Mouse (Mus musculus): Measurements from ENCODE around the gene Pax7.
A peak's percentile ranks its signal among the peaks of the same experiment; 100 is the strongest.

The Pax7 gene

DNA sequence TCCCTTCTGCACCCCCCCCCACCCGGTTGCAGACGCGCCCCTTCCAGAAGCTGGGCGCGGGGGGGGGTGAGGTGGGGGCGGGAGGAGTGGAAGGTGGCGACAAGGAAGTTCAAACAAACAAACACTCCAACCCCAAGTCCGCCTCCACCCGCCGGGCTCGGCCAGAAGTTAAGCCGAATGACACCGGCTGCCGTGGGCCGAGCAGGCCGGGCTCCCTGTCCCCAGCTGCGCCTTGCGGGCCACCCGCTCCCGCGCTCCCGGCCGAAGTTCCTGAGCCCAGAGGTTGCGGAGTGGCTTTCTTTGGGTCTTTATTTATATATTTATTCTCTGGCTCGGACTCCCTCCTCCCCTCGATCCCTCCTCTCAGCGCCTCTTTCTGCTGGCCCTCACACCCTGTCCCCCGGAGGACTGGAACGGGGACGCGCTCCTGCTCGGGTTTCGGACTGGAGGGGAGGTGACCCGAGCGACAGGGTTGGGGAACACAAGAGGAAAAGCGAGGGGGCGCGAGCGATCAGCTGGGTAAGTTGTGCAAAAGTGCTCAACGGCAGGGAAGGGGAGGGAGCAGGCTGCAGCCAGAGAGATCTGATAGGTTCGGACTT, at the start of gene Pax7:
Gene Pax7, minus strand, starts transcription at position 493 of the 599 bp plus-strand sequence.
- no peak for DNase-seq (ENCODE audit: low read depth, low spot score)

DNA sequence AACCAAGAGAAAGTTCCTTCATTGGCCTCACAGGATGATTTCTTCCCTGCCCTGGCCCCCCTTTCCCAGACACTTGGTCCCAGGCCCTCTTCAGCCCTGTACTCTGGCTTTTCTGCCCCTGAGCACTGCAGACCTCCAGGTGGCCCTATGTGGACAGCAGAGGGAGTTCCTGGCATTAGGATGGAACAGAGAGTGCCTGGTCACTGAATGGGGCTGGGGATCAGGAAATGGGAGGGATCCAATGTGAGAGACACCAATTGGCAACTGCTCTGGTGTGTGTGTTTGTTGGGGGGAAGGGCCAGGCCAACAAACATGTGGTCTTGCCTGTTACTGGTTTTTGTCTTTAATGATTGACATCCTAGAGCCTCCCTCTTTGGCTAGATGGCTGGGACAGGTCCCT, 48.5 kb upstream of the Pax7 start:
- DNase-seq (ENCODE audit: low read depth, low spot score), result no peak

DNA sequence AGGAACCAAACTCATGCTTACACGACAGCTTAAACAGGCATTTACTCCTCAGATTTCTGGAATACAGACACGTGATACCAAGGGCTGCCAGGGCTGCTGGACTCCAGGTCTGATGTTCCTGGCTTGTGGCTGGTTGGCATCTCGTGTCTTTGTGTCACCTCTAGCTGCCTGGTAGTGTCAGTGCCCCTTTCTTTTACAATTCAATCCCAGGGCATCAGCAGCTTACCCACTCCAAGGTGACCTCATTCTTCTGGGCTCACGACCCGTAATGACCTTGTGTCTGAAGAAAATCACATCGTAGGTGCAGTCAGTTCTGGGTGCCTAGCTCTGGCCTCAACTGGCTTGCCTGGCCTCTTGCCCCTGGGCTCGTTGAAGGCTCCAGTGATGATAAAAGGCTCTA, 46.0 kb upstream of the Pax7 start:
- DNase-seq (ENCODE audit: low read depth, low spot score), result no peak

DNA sequence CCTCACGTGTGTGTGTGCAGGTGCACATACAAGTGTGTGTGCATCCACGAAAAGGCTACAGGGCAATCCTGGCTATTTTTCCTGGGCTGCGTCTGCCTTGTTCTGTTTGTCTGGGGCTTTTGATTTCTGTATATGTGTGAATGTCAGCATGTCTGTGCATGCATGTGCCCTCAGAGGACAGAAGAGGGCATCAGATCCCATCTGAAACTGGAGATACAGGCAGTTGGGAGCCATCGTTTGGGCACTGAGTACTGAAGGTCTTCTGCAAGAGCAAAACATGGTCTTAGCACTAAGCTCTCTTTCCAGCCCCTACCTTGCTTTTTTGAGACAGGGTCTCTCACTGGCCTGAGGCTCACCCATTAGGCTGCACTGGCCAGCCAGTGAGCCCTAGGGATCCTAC, 45.1 kb upstream of the Pax7 start:
- DNase-seq (ENCODE audit: low read depth, low spot score), result no peak

DNA sequence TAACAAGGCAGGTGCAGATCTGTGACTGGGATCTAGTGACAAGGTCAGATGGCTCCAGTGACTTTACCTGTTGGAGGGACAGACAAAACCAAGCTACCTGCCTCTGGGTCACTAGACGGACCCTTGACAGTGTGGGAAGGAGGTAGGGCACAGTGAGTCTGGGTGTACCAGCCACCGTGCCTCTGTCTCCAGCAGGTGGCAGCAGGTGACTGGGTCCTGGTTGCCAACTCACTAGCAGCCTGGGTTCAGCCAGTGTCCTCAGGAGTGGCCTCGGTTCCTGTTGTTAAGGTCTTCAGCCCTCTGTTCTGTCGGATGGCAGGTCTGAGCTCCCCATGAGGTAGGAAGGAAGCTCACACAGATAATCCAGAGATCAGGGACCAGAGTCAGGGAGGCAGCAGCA, 43.9 kb upstream of the Pax7 start:
- peak; percentile 8 for DNase-seq (ENCODE audit: low read depth, low spot score)

DNA sequence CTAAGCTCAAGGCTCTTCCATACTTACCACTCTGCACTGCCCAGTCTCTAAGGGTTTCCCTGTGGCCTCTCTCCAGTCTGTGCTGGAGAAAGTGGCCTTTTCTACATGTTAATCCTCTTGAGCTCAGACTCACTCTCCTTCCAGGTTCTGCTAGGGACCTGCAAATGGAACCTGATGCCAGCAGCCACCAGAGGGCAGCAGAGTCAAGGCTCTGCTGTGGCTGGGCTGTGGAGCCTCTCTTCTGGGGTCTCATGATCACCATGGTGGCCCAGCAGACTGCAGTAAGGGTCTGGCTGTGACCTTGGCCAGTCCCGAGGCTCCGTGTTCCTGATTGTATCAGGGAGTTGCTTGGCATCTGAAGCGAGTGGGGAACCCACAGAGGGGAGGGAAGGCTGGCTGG, 39.3 kb upstream of the Pax7 start:
- peak; percentile 7 for DNase-seq (ENCODE audit: low read depth, low spot score)

DNA sequence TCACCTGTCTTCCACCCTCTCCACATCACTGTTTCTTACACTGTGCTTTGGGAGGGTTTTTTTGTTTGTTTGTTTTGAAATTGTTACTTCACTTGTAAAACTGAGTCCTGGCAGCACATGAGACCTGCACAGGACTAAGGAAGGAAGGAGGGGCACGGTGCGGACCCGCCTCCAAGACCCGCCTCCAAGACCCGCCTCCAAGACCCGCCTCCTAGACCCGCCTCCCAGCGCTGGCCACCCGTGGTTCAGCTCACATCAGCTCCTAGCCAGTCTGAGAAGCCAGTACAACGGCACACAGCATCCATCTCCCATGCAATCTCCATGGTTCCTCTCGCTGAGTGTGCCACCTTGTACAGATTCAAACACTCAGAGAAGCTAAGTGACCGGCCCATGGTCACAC, 38.4 kb upstream of the Pax7 start:
- DNase-seq (ENCODE audit: low read depth, low spot score), result no peak

DNA sequence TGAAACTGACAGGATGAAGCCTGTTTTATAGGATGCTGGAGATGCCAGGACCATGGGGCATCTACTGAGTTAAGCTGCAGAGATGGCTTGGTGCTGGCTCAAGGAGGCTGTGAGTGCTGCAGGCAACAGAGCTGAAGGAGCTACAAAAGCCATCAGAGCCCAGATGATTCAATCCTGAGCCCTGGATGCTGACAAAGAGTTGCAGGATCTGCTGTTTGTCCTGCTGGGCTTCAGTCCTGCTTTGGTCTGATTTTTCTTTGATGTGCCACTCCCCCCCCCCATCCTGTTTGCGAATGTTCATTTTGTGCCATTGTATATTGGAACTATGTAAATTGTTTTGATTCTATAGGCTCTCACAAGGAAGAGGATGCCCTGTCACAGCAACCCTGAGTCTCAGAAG, 29.9 kb upstream of the Pax7 start:
- DNase-seq (ENCODE audit: low read depth, low spot score), result no peak

DNA sequence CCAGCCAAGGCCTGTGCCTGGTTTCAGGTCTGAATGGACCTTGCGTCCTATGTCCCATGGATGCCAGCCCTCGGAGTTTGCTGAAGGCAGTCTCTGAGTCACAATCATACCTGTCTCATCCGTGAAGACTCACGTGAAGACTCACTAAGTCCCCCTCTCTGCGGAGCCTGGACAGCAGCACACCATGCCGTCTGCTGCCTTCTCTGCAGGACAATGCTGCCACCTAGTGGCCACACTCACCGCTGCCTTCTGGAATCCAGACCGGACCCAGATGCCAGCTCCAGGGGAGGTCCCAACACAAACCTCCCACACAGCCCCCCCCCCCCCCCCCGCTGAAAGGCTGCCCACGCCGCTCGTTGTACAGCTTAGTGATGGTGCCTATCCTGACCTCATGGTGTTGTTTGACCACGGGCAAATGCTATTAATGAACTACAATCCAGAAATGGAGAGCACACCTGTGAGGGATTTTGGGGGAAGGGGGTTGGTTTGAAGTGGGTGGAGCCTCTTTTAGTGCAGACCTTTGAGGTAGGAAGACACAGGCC, 25.4 kb upstream of the Pax7 start:
- DNase-seq (ENCODE audit: low read depth, low spot score), result peak; percentile 70

DNA sequence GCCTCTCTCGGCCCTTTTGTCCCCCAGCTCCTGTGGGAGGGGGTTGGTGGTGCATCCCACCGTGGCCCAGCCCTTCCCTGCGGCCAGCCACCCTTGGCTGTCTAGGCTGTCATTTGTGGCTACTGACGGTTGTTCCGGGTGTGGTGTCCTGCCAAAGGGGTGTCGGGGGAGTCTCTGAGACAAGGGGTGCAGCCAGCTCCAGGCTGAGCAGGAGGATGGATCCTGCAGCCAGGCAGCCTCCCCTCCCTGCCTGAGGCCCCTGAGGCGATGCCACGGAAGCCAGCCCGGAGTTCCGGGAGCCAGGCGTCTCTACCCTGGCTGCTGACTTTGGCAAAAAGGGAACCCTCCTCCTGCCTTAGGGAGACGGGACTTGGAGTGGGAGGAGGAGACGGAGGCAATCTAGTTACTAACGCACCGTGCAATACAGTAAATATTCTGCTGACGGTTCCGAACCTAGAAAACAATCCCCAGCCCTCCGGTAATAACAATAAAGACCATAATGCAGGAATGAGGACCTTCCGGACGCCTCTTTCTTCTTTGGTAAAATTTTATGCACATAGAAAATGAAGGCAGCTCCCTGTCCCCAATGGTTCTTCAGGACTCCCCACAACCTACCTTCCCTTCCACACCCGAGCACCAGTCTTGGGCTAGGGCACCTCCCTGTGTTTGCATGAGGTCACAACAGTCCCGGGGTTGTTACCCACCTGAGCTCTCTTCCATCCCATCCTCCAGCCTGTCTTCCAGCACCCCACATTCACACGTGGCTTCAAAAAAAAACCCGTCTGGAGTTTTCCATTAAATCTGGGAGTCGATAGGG, 19.1 kb upstream of the Pax7 start:
- no peak for DNase-seq (ENCODE audit: low read depth, low spot score)

DNA sequence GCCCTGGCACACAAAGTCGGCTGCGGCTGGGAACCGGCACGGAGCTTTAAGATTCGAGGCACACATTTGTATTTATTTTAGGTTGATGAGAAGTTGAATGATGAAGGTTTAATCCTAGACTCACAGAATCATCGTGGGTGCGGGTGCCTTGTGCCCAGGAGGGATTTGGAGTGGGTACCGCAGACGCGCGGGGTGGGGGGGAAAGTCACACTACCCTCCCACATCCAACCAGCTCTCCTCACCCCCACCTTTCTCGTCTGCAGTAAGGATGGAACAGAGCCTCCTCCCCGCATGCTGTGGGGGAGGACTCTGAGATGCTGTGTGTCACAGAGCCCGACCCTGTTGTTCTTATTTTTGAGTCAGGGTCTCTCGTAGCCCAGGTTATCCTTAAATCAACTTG, 18.1 kb upstream of the Pax7 start:
- no peak for DNase-seq (ENCODE audit: low read depth, low spot score)

DNA sequence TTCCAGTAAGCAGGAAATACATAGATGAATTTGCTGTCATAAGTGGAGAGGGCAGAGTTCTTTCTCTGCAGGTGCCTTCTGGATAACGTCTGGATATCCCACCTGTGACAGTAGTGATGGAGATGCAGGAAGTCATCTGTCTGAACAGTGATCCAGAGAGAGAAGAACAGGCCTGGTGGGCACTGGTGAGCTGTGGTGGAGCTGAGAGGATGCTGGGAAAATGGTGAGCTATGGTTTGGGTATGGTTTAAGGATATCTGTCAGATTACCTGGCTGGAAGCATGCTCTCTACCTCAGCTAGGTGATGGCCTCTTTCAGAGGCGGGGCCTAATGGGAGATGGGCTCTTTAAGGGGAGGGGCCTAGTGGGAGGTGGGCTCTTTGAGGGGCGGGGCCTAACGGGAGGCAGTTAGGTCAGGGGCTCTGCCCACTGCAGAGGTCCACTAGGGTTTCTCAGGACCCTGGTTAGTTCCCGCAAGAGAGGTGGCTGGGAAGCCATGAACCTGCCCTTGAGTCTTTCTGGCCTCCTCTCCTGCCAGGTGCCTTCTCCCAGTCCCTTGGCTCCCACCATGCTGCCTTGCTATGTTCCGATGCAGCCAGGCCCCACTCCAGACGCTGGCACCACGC, 17.3 kb upstream of the Pax7 start:
- DNase-seq (ENCODE audit: low read depth, low spot score), result no peak

DNA sequence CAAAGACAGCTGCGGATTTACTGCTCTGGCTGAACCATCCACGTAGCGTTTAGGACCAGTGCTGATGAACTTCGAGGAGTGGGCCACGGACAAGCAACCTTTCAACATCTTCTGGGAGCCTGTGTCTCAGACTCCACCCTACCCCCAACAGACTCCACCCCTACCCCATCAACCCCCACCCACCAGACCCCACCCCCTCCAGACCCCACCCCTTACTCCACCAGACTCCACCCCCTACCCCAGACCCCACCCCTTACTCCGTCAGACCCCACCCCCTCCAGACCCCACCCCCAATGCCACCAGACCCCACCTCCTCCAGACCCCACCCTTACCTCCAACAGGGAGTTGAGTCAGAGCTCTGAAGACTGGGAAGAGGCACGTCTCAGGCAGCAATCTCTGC, 10.1 kb upstream of the Pax7 start:
- no peak for DNase-seq (ENCODE audit: low read depth, low spot score)

DNA sequence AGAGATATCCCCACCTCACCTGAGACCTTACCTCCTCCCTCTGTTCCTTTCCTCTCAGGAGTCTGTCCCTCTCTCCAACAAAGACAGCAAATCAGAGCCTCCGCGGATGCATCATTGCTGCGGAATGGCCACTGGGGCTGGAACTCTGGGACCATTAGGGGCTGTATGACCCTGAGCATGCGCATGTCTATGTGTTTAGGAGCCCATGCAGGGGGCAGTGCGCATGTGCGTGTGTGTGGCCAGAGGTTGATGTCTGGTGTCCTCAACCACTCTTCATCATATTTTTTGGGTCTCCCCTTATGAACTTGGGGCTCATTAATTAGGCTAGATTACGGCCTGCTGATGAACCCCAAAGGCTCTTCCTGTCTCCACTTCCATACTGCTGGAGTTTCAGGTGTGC, 9.6 kb upstream of the Pax7 start:
- no peak for DNase-seq (ENCODE audit: low read depth, low spot score)

DNA sequence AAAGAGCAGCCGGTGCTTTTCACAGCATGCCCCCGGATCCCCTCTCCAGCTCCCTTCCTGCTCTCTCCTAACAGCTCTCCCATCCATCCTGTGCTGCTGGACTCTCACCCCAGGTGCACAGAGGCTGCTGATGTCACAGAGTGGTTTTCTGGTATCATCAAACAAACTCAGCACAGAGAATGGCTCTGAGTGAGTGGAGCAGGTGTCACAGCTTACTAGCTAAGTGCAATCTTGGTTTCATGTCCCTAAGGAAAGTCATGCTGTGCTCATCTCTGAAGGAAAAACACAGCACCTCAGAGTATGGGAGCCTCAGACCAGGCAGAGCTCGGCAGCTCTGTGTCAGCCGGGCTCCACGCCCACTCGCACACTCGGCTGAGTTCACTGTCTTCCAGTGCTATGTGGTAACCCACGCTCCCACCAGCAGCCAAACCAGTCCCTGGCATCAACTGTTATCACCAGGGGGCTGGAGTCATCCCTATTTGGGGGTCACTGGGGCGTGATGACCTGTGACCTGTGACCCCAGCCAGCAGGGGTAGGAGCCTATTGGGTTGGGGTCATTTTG, 7.7 kb upstream of the Pax7 start:
- DNase-seq (ENCODE audit: low read depth, low spot score), result no peak

DNA sequence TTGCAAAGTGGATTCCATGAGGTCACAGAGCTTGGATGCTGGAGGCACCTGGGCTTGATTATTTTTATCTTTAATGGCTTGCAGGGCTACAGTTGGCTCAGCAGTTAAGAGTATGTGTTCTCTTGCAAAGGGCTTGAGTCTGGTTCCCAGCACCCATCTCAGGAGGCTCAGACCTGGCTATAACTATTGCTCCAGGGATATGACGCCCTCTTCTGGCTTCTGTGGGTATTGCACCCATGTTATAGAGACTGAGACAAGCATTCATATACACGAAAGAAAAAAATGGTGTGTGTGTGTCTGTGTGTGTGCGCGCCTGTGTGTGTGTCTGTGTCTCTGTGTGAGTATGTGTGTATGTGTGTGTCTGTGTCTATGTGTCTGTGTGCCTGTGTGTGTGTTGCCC, 7.1 kb upstream of the Pax7 start:
- DNase-seq (ENCODE audit: low read depth, low spot score), result no peak

DNA sequence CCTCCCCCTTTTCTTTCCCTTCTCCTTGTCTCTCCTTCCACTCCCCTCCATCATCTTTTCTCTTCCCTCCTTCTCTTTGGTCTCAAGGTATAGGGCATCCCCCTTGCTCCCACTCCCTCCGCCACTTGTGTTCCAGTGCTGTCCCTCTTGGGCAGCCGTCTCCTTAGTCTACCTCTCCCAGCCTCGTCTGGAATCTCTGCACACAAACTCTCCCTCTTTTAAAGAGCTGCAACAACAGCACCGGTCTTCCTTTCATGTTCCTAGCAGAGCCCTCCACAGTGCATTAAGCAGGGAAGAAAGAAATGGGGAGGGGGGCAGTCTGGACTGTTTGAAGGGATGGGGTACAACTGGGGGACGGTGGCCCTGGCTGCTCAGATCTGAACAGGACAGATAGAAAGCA, 3.4 kb upstream of the Pax7 start:
- DNase-seq (ENCODE audit: low read depth, low spot score), result no peak

DNA sequence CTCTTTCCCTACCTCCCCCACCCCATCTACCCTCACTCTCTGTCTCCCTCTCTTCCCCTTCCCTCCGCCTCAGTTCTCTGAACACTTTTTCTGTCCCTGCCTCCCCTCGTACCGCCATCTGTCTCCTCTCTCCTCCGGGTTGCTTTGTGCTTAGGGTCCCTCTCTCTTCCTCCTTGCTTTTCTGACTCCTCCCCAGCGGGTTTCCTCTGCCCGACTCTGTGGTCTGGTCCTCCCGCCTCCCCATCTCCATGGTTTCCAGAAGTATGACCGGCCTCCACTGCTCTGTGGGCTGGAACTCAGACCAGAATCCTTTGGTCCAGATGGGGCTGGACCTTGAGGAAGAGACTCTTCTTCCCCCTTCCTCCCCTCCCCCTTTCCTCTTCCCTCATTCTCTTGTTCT, 2.9 kb upstream of the Pax7 start:
- DNase-seq (ENCODE audit: low read depth, low spot score), result no peak

DNA sequence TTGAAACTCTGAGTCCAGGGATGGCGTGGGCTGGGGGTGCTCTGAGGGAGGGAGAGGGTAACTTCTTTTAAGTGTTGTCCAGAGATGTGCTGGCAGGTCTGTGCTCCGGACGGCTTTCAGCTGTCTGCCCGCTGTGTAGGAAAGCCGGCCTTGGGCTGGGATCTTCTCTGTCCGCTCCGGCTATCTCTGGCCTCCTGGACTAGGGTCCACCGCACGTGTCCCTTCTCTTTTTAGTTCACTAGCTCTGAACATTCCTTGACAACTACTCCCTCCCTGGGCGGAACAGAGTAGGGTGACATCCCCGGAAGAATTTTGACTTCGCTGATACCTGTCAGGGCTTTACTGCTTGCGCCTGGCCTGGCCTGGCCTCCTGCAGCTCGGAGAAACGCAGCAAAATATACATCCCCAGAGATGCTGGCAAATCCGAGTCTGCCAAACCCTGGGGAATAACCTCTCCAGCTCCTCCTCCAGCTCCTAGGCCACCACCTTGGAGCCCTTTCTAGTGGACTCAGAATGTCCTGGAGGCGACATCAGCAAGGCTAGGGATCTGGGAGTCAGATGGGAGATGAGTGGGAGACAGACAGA, 581 bp upstream of the Pax7 start:
- no peak for DNase-seq (ENCODE audit: low read depth, low spot score)

DNA sequence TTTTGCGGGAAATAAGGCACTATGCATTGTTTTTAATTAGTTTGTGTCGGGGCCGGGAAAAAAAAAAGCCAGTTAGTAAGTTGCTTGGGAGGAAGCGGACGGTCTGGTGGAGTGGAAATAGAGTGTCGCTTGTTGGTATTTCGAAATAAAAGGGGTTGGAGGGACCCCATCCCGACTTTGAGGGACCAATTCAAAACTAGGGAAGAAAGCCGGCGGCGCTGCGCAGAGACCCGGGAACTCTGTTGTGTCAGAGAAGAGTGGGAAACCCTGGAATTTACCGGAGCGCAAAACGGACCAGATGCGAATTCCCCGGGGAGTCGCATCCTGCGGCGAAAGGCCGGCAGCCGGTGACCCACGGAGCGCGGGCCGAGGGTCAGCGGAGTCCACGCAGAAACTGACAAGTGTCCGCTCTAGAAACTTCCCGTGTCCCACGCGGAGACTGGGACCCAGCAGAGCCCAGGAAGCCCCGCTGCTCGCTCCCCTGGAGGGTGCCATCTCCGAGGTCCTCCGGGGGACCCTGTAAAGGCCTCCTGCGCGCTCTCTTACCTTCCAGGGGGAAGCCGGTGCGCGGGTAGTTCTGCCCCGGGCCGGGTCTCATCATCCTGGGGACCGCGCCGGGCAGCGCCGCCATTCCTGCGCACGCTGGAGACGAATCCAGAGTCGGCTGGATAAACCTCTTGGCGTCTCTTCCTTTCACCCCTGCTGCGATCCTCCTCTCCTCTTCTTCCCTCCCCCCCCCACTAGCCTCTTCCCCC, 870 bp downstream of the Pax7 start:
- no peak for DNase-seq (ENCODE audit: low read depth, low spot score)

DNA sequence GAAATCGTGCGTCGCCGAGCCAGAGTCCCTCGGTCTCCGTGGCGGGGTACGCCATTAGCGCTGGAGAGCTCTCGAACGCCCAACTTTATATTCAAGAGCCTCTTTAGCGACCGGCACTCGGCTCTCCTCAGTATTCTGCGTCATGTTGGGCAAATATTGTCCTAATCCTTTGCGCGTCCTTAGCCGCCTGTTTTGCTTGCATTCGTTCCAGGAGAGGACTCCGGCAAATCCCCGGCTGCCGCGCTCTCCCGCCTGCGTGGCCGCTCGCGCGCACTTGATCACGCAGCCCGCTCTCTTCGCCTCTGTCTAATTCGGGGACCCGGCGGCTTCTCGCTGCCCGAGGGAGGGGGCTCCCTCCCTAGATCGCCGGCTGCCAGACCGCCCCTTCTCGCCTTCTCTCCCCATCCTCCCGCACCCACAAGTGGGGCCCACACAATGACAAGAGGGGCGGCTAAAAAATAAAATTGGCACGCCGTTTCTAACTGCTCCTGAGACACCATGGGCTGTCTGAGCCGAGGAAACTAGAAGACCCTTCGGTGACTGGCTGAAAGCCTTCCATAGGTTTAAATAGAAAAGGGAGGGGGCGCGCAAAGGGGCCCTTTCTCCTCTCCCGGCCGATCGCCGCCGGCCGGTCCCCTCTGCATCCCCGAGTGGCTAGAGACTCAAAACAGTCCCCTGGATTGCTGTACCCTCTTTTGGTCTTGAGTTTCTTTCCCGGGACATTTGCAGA, 1.7 kb downstream of the Pax7 start:
- no peak for DNase-seq (ENCODE audit: low read depth, low spot score)

Data from skeletal muscle tissue, adult 2 months (tissue).